ENCODE assay signal across 29 mouse cellular contexts in the genomic region with DNA sequence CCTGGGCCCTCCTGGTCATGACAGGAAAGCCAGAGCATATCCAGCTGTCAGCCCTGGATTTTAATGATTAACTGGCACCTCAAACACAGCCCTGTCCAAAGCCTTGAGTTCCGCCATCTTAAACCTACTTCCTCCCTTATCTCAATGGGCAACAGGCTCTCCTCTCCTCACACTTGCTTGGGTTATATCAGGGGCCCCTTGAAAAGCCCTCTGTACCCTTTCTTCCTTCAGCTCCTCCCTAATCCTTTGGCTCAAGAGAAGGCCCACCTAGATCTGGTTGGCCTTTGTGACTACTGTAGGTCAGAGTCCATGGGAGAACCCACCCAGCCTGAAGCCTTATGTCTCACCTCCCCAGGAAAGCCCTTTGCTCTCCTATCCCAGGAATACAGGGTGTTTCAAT. TPM values are rescaled to one million over a fixed set of nuclear protein-coding genes. Genes with fewer than 3 reads are reported as not detected.
A peak's percentile ranks its signal among the peaks of the same experiment; 100 is the strongest.
DNase-seq lines count a peak whose midpoint lies in the region; ATAC-seq and TF ChIP-seq lines count a peak whose summit lies in the region.
"Had no signal": no experiment of that assay in that cellular context is flagged by ENCODE, and none has a peak within 500 bp of the region (broad histone marks: within the 10 kb centered on the region; RNA-seq: fewer than 3 reads in every experiment).

No protein-coding gene starts in this region.

- TF ChIP-seq CTCF in MEL (IDR thresholded peaks at IDR 0.05 in 2 of 3, conservative IDR thresholded peaks at IDR 0.05 in 1 of 3; ENCODE audit: control insufficient read depth in 1 of 3, insufficient read depth in 1 of 3, low read depth in 2 of 3, low read length in 3 of 3, poor library complexity in 1 of 3, severe bottlenecking in 1 of 3): no peak
- no peak for TF ChIP-seq CTCF in small intestine, adult 2 months (IDR thresholded peaks at IDR 0.05; ENCODE audit: extremely low read depth, insufficient read length, insufficient replicate concordance, low read depth, low read length)
- no peak for TF ChIP-seq CTCF in kidney, adult 2 months (conservative IDR thresholded peaks at IDR 0.05; ENCODE audit: insufficient read depth, insufficient read length, low read depth, low read length)

- no peak overlapping the region for H3K4me3 ChIP-seq in MEL (ENCODE audit: control insufficient read depth in 1 of 2, insufficient read depth in 1 of 2, low read depth in 2 of 2, low read length in 2 of 2)
- peak overlapping the region; percentile 10; the same call in 1 of the 2 replicates for H3K4me3 ChIP-seq in liver, embryonic 11.5 days (ENCODE audit: low read depth, low read length)
- H3K4me3 ChIP-seq in small intestine, adult 2 months (ENCODE audit: low read depth, low read length): no peak overlapping the region
- no peak overlapping the region for H3K4me3 ChIP-seq in kidney, adult 2 months (ENCODE audit: insufficient read depth, low read depth, low read length)
- H3K4me3 ChIP-seq: embryonic facial prominence, embryonic 13.5 days; heart, embryonic 15.5 days; midbrain, embryonic 13.5 days; neural tube, embryonic 13.5 days had no signal

- no peak for TF ChIP-seq POLR2A in MEL (IDR thresholded peaks at IDR 0.05; ENCODE audit: control insufficient read depth in 1 of 2, insufficient read depth in 1 of 2, low read depth in 1 of 2, low read length in 2 of 2, poor library complexity in 1 of 2)
- no peak for TF ChIP-seq POLR2A in small intestine, adult 2 months (IDR thresholded peaks at IDR 0.05; ENCODE audit: low read depth, low read length)
- TF ChIP-seq POLR2A in kidney, adult 2 months (IDR thresholded peaks at IDR 0.05; ENCODE audit: low read depth, low read length): no peak

- ATAC-seq in liver, embryonic 11.5 days (replicated peaks; ENCODE audit: low FRiP score): peak; percentile 8; the same call in 1 of the 2 replicates
- ATAC-seq: activated CD4-positive, CD25-positive, alpha-beta regulatory T cell, adult 4 months; hindbrain, embryonic 16.5 days; midbrain, embryonic 13.5 days had no signal

- H3K4me2 ChIP-seq in liver, embryonic 11.5 days: peak overlapping the region; percentile 70
- H3K4me2 ChIP-seq: embryonic facial prominence, embryonic 13.5 days; heart, embryonic 15.5 days; midbrain, embryonic 13.5 days; neural tube, embryonic 13.5 days had no signal

- peaks cover 30 to 57% of the 10 kb centered on the region in 2 experiments for H3K4me1 ChIP-seq in MEL (ENCODE audit: control insufficient read depth in 1 of 2, insufficient read depth in 2 of 2, low read length in 2 of 2)
- peaks cover 43% of the 10 kb centered on the region for H3K4me1 ChIP-seq in liver, embryonic 11.5 days (replicated peaks; ENCODE audit: control insufficient read depth, insufficient read depth, low read length)
- H3K4me1 ChIP-seq in small intestine, adult 2 months (ENCODE audit: control insufficient read depth, insufficient read depth, insufficient read length, low read length): peaks cover 32% of the 10 kb centered on the region
- peaks cover 3% of the 10 kb centered on the region; the same call in 1 of the 2 replicates for H3K4me1 ChIP-seq in kidney, adult 2 months (ENCODE audit: control insufficient read depth, insufficient read depth, low read length)

- DNase-seq in MEL (ENCODE audit: low read depth, low spot score): peak; percentile 64
- DNase-seq in c-Kit-positive CD71-positive TER-119-positive erythroid progenitor cells, embryonic 14.5 days (ENCODE audit: low spot score): peak; percentile 59
- DNase-seq in liver, embryonic 11.5 days (ENCODE audit: low spot score): no peak
- no peak for DNase-seq in kidney, adult 2 months
- DNase-seq in right cerebral cortex, postnatal 36 days (ENCODE audit: low spot score in 2 of 2): no peak
- DNase-seq in kidney, adult 18-20 months: no peak
- DNase-seq: adrenal gland, postnatal 14 days; cerebellum, adult 11-12 months; cerebellum, postnatal 14 days; kidney, postnatal 4 days; layer of hippocampus, adult 9-11 months; lung, postnatal 14 days; spleen, adult 18-20 months; thymus, postnatal 25 days had no signal

- H3K27me3 ChIP-seq in MEL (ENCODE audit: control insufficient read depth in 1 of 2, insufficient read depth in 2 of 2, low read length in 2 of 2): no peaks in the 10 kb centered on the region
- no peaks in the 10 kb centered on the region for H3K27me3 ChIP-seq in liver, embryonic 11.5 days (replicated peaks; ENCODE audit: control insufficient read depth, insufficient read depth, low read length)
- no peaks in the 10 kb centered on the region for H3K27me3 ChIP-seq in small intestine, adult 2 months (ENCODE audit: control insufficient read depth, insufficient read depth, low read length)
- H3K27me3 ChIP-seq in kidney, adult 2 months (replicated peaks; ENCODE audit: control insufficient read depth, insufficient read depth, low read length): no peaks in the 10 kb centered on the region
- H3K27me3 ChIP-seq: neural tube, embryonic 13.5 days had no signal

- no peak for TF ChIP-seq RAD21 in MEL (IDR thresholded peaks at IDR 0.05; ENCODE audit: low read depth, low read length)

- peaks cover 16% of the 10 kb centered on the region for H3K79me2 ChIP-seq in MEL (ENCODE audit: control insufficient read depth, insufficient read depth, low read length, poor library complexity)

- peak overlapping the region; percentile 67 for H3K9ac ChIP-seq in MEL (ENCODE audit: control insufficient read depth, low read depth, low read length, poor library complexity, severe bottlenecking)
- peak overlapping the region; percentile 69 for H3K9ac ChIP-seq in liver, embryonic 11.5 days (ENCODE audit: low read depth, low read length)
- H3K9ac ChIP-seq: embryonic facial prominence, embryonic 13.5 days; heart, embryonic 15.5 days; midbrain, embryonic 13.5 days; neural tube, embryonic 13.5 days had no signal

- peak overlapping the region; percentile 88 for H3K27ac ChIP-seq in MEL (ENCODE audit: control insufficient read depth, low read depth, low read length)
- peak overlapping the region; percentile 98 for H3K27ac ChIP-seq in liver, embryonic 11.5 days (ENCODE audit: low read depth, low read length)
- peak overlapping the region; percentile 52 for H3K27ac ChIP-seq in small intestine, adult 2 months (ENCODE audit: insufficient read depth, low read depth, low read length)
- H3K27ac ChIP-seq in kidney, adult 2 months (ENCODE audit: insufficient read depth, low read depth, low read length): no peak overlapping the region
- H3K27ac ChIP-seq: embryonic facial prominence, embryonic 13.5 days; heart, embryonic 15.5 days; midbrain, embryonic 13.5 days; neural tube, embryonic 13.5 days had no signal

- H3K36me3 ChIP-seq in MEL (ENCODE audit: control insufficient read depth in 1 of 2, insufficient read depth in 2 of 2, low read length in 2 of 2): peaks cover 0 to 50% of the 10 kb centered on the region in 2 experiments; a peak in 2 of 4 replicates
- H3K36me3 ChIP-seq in liver, embryonic 11.5 days (ENCODE audit: control insufficient read depth, insufficient read depth, low read length): no peaks in the 10 kb centered on the region
- H3K36me3 ChIP-seq in small intestine, adult 2 months (ENCODE audit: control insufficient read depth, insufficient read depth, low read length): no peaks in the 10 kb centered on the region
- H3K36me3 ChIP-seq in kidney, adult 2 months (ENCODE audit: control insufficient read depth, insufficient read depth, low read length): no peaks in the 10 kb centered on the region
- H3K36me3 ChIP-seq: embryonic facial prominence, embryonic 13.5 days; heart, embryonic 15.5 days; midbrain, embryonic 13.5 days; neural tube, embryonic 13.5 days had no signal

- no peaks in the 10 kb centered on the region for H3K9me3 ChIP-seq in MEL (replicated peaks; ENCODE audit: insufficient read depth, low read length)
- H3K9me3 ChIP-seq in liver, embryonic 11.5 days (ENCODE audit: control insufficient read depth, low read length): no peaks in the 10 kb centered on the region
- H3K9me3 ChIP-seq: embryonic facial prominence, embryonic 13.5 days; heart, embryonic 15.5 days; midbrain, embryonic 13.5 days; neural tube, embryonic 13.5 days had no signal

- 38% methylated on average over 1 of the region's 1 CpGs for WGBS in liver, embryonic 11.5 days
- WGBS in small intestine, adult 2 months: 27% methylated on average over 1 of the region's 1 CpGs
- 83% methylated on average over 1 of the region's 1 CpGs for WGBS in kidney, adult 2 months

- peak in 1 of 2 experiments; percentile 56; a peak in 2 of 4 replicates for TF ChIP-seq EP300 in MEL (IDR thresholded peaks at IDR 0.05; ENCODE audit: low read depth in 1 of 2, low read length in 2 of 2)

RNA-seq across cellular contexts. Expression of gene Pklr, which starts 2.2 kb away (rescaled TPM):
- 41.1 and 53.2 TPM in 2 replicates for total RNA-seq in MEL (2012; rRNA removed)
- polyA plus RNA-seq in MEL (2012; ENCODE audit: insufficient read depth in 1 of 2, insufficient read length in 2 of 2, low read depth in 1 of 2, low replicate concordance in 2 of 2, missing spikeins in 1 of 2): 100 to 1,000 TPM; 133 to 185 TPM
- 117 and 144 TPM in 2 replicates for polyA plus RNA-seq in liver, embryonic 11.5 days (2014; fragmentation: Nextera tagmentation; extraction: Ambion mirVana)
- polyA plus RNA-seq in small intestine, adult 2 months (2012; rRNA removed): 264 and 580 TPM in 2 replicates
- 79.3 and 96.0 TPM in 2 replicates for polyA plus RNA-seq in kidney, adult 2 months (2012; rRNA removed)
- total RNA-seq: gastrocnemius, adult 18-20 months; left cerebral cortex, postnatal 25 days had no signal
- polyA plus RNA-seq: activated CD4-positive, CD25-positive, alpha-beta regulatory T cell, adult 4 months; C2C12; embryonic facial prominence, embryonic 13.5 days; midbrain, embryonic 13.5 days had no signal

RNA-seq across cellular contexts. Expression of gene Hcn3, which starts 26.2 kb away (rescaled TPM):
- total RNA-seq in MEL (2012; rRNA removed): 4.0 TPM in 2 replicates
- polyA plus RNA-seq in MEL (2012; ENCODE audit: insufficient read depth in 1 of 2, insufficient read length in 2 of 2, low read depth in 1 of 2, low replicate concordance in 2 of 2, missing spikeins in 1 of 2): 1 to 10 TPM in 1 of 2 experiments, not detected in 1; 7.4 TPM
- polyA plus RNA-seq in liver, embryonic 11.5 days (2014; fragmentation: Nextera tagmentation; extraction: Ambion mirVana): 1.2 and 1.6 TPM in 2 replicates
- 0.30 and 1.3 TPM in 2 replicates for polyA plus RNA-seq in small intestine, adult 2 months (2012; rRNA removed)
- polyA plus RNA-seq in kidney, adult 2 months (2012; rRNA removed): 1.1 and 1.4 TPM in 2 replicates
- total RNA-seq: megakaryocyte, adult 5-6 weeks had no signal

RNA-seq across cellular contexts. Expression of gene Clk2, which starts 30.8 kb away (rescaled TPM):
- total RNA-seq in MEL (2012; rRNA removed): 27.5 and 28.2 TPM in 2 replicates
- polyA plus RNA-seq in MEL (2012; ENCODE audit: insufficient read depth in 1 of 2, insufficient read length in 2 of 2, low read depth in 1 of 2, low replicate concordance in 2 of 2, missing spikeins in 1 of 2): 100 to 1,000 TPM in 1 of 2 experiments, 10 to 100 TPM in 1; 83.6 to 138 TPM
- polyA plus RNA-seq in liver, embryonic 11.5 days (2014; fragmentation: Nextera tagmentation; extraction: Ambion mirVana): 18.8 and 22.8 TPM in 2 replicates
- 20.6 and 27.7 TPM in 2 replicates for polyA plus RNA-seq in small intestine, adult 2 months (2012; rRNA removed)
- polyA plus RNA-seq in kidney, adult 2 months (2012; rRNA removed): 37.8 and 40.2 TPM in 2 replicates

RNA-seq across cellular contexts. Expression of gene Fdps, which starts 32.0 kb away (rescaled TPM):
- total RNA-seq in MEL (2012; rRNA removed): 239 and 267 TPM in 2 replicates
- 100 to 1,000 TPM in 1 of 2 experiments, not detected in 1; 226 TPM for polyA plus RNA-seq in MEL (2012; ENCODE audit: insufficient read depth in 1 of 2, insufficient read length in 2 of 2, low read depth in 1 of 2, low replicate concordance in 2 of 2, missing spikeins in 1 of 2)
- polyA plus RNA-seq in liver, embryonic 11.5 days (2014; fragmentation: Nextera tagmentation; extraction: Ambion mirVana): 284 and 300 TPM in 2 replicates
- 47.8 and 81.3 TPM in 2 replicates for polyA plus RNA-seq in small intestine, adult 2 months (2012; rRNA removed)
- polyA plus RNA-seq in kidney, adult 2 months (2012; rRNA removed): 40.3 and 54.9 TPM in 2 replicates

RNA-seq across cellular contexts. Expression of gene Gm43738, which starts 32.9 kb away (rescaled TPM):
- not detected in 2 replicates for total RNA-seq in MEL (2012; rRNA removed)
- polyA plus RNA-seq in MEL (2012; ENCODE audit: insufficient read depth in 1 of 2, insufficient read length in 2 of 2, low read depth in 1 of 2, low replicate concordance in 2 of 2, missing spikeins in 1 of 2): not detected
- polyA plus RNA-seq in liver, embryonic 11.5 days (2014; fragmentation: Nextera tagmentation; extraction: Ambion mirVana): 0.14 TPM in 1 of 2 replicates, not detected in the other
- polyA plus RNA-seq in small intestine, adult 2 months (2012; rRNA removed): not detected in 2 replicates
- not detected in 2 replicates for polyA plus RNA-seq in kidney, adult 2 months (2012; rRNA removed)
- total RNA-seq: adrenal gland, postnatal 14 days; gastrocnemius, adult 18-20 months; granulocyte monocyte progenitor cell, adult 5-6 weeks; hematopoietic stem cell, adult 5-6 weeks; left cerebral cortex, postnatal 25 days; megakaryocyte, adult 5-6 weeks had no signal
- polyA plus RNA-seq: embryonic facial prominence, embryonic 13.5 days; hindbrain, embryonic 16.5 days; kidney, embryonic 14.5 days; midbrain, embryonic 13.5 days; neural tube, embryonic 13.5 days; stomach, embryonic 14.5 days had no signal

Comparison
In these comparisons a context has a peak if more than half of its experiments do, and no peak if none do; other contexts are left out.
1. DNase-seq: peak in MEL (single experiment) and c-Kit-positive CD71-positive TER-119-positive erythroid progenitor cells, embryonic 14.5 days (single experiment); none in liver, embryonic 11.5 days (single experiment), kidney, adult 2 months (single experiment), right cerebral cortex, postnatal 36 days (0 of 2) and kidney, adult 18-20 months (single experiment).